ENCODE assay signal across 18 mouse cellular contexts in genomic region chr14:29987276-29987675, GRCm38 (mm10).
DNase-seq lines count a peak whose midpoint lies in the region; ATAC-seq lines count a peak whose summit lies in the region.
"Had no signal": no experiment of that assay in that cellular context is flagged by ENCODE, and none has a peak within 500 bp of the region (broad histone marks: within the 10 kb centered on the region; RNA-seq: fewer than 3 reads in every experiment).

No protein-coding gene starts in this region.

- no peak for DNase-seq in cerebellum, adult 9-11 months
- peak; percentile 41 to 50 for DNase-seq in cerebellum, postnatal 25 days
- DNase-seq in cerebellum, adult 11 months: no peak
- DNase-seq in brain, adult 2 months (ENCODE audit: low read depth, low spot score): peak; percentile 38
- no peak for DNase-seq in kidney, adult 8-10 months
- DNase-seq: adrenal gland, adult 8-10 months; adrenal gland, postnatal 14 days; adrenal gland, postnatal 36 days; B cell, adult 2 months; cerebellum, postnatal 36 days; embryo, embryonic 11 days; forebrain, postnatal 0 days had no signal

- ATAC-seq in cerebellum, adult (ENCODE audit: insufficient number of reproducible peaks, low FRiP score, low TSS enrichment): peak; percentile 56; the same call in 1 of the 2 replicates
- ATAC-seq: activated CD4-positive, CD25-positive, alpha-beta regulatory T cell, adult 4 months; CD4-positive, CD25-positive, alpha-beta regulatory T cell, adult 4 months; forebrain, embryonic 13.5 days; forebrain, embryonic 15.5 days; forebrain, postnatal 0 days; Patski had no signal

Comparison
In these comparisons a context has a peak if more than half of its experiments do, and no peak if none do; other contexts are left out.
1. DNase-seq: peak in cerebellum, postnatal 25 days (2 of 2) and brain, adult 2 months (single experiment); none in cerebellum, adult 9-11 months (single experiment), cerebellum, adult 11 months (single experiment) and kidney, adult 8-10 months (0 of 2).